Mouse (Mus musculus): ENCODE results near the gene Pik3c2b.

Gene Pik3c2b

DNA sequence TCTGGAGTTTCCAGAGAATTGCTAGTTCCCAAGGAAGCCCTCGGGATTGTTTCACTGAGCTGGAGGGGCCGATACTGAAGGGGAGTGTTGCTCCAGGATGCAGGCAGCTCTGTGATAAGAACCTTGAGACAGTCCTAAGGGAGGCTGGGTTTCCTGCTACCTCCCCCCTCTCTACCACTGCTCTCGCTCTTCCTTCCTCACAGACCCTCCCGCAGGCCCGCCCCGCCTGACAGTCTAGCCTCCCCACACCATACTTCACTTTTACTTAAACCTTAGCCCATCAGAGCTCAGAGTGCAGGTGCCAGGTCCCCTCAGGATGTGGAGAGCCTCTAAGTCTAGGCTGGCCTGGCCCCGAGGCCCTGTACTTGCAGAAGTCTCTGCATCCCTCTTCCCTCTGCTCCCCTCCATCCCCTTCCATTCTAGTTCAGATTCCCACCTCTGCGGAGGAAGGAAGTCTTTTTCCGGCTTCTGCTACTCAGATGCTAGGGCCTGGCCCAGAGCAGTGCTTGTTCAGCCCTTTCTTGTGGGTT, 27.9 kb downstream of the Pik3c2b start:
- DNase-seq (ENCODE audit: low spot score), result no peak

DNA sequence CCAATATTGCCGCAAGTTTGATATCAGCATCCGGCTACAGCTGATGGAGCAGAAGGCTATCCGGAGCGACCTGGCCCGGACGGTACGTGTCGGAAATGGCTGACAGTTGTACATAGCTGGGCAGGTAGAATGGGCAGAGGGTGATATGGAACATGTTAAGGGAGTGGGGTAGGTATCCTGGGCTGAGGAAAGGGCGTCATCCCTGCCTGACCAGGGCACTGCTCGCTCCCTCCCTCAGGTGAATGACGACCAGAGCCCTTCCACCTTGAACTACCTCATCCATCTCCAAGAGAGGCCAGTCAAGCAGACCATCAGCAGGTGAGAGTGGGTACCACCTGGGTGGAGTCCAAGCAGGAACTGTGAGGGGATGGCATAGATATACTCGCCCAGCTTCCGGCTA, 29.1 kb downstream of the Pik3c2b start:
- DNase-seq (ENCODE audit: low spot score), result no peak

GRCm38 (mm10) chr1:133075651-133076400, 30.4 kb downstream of the Pik3c2b start:
- DNase-seq (ENCODE audit: low spot score), result no peak

DNA sequence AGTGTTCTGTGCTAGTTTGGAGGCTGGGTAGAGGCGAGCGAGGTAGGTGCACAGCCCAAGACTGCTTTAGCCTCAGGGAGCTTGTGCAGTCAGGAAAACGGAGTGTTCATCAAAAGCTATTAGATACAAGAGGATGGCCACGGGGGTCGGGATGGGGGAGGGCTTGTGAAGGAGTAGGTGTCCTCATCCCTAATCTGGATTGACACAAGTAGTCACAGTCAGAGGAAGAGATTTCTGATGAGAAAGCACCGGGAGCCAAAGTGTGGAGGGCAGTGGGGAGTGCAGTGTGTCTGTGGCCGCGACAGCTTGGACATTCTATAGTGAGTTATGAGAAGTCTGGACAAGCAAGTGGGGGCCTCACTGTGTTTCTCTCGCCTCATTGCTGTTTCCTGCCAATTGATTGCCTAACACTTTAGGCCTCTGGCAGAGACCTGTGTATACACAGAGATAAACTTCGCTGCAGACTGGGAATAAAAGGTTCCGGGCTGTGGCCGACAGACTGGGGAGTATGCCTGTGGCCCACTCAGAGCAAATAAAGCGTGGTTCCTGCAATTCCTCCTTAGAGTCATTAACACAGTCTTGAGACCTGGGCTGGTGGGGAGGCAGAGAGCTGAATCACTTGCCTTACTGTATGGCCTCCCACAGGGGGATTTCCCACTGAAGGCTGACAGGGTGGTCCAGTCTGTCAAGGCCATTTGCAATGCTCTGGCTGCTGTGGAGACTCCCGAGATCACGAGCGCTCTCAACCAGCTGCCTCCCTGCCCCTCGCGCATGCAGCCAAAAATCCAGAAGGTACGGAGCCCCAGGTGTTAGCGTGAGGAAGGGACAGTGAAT, 31.4 kb downstream of the Pik3c2b start:
- DNase-seq (ENCODE audit: low spot score), result no peak

- DNase-seq (ENCODE audit: low spot score), result no peak
These were observed 32.3 kb downstream of the Pik3c2b start for GRCm38 (mm10) chr1:133077606-133078337.

GRCm38 (mm10) chr1:133078338-133078727, 32.9 kb downstream of the Pik3c2b start:
- no peak for DNase-seq (ENCODE audit: low spot score)

GRCm38 (mm10) chr1:133079509-133079908, 34.0 kb downstream of the Pik3c2b start:
- no peak for DNase-seq (ENCODE audit: low spot score)

- DNase-seq (ENCODE audit: low spot score), result no peak
These were observed 34.7 kb downstream of the Pik3c2b start for GRCm38 (mm10) chr1:133080079-133080561.

- no peak for DNase-seq (ENCODE audit: low spot score)
These were observed 35.2 kb downstream of the Pik3c2b start for GRCm38 (mm10) chr1:133080717-133081116.

- no peak for DNase-seq (ENCODE audit: low spot score)
These were observed 37.6 kb downstream of the Pik3c2b start for GRCm38 (mm10) chr1:133083003-133083546.

GRCm38 (mm10) chr1:133083942-133084625, 38.6 kb downstream of the Pik3c2b start:
- DNase-seq (ENCODE audit: low spot score), result no peak

- no peak for DNase-seq (ENCODE audit: low spot score)
These were observed 39.4 kb downstream of the Pik3c2b start for GRCm38 (mm10) chr1:133084708-133085416.

GRCm38 (mm10) chr1:133085417-133085742, 39.9 kb downstream of the Pik3c2b start:
- no peak for DNase-seq (ENCODE audit: low spot score)

GRCm38 (mm10) chr1:133086804-133087203, 41.3 kb downstream of the Pik3c2b start:
- DNase-seq (ENCODE audit: low spot score), result no peak

DNA sequence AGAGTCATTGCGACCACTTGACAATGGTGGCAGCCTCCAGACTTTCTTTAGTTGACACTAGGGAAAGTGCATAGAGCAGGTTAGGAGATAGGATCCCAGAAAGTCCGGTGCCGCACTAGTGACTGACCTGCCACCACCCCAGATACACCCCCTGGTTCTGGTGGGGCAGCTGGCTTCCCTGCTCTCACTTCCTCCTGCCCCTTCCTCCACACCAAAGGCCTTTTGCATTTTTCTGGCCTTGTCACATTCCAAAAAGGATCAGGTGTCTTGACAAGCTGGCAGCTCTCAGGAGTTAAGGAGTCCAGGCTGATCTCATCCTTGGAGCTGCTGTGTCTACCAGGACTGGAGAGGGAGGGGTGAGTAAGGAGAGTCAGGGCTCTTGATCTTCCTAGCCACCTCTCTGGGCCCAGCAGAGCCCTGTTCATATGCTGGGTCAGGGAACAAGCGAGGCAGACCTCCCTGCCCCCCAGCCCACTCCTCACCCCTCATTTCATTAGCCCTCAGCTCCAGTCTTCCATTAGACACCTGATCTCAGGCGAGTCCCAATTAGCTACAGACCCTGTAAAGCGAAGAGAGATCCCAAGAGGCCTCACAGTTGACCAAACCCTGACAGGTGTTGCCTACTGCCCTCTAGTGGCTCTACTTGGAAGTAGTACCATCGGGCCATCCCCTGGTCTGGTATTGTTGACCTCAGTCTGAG, 41.9 kb downstream of the Pik3c2b start:
- no peak for DNase-seq (ENCODE audit: low spot score)

- no peak for DNase-seq (ENCODE audit: low spot score)
These were observed 42.7 kb downstream of the Pik3c2b start for GRCm38 (mm10) chr1:133088196-133088595.

GRCm38 (mm10) chr1:133089415-133089814, 43.9 kb downstream of the Pik3c2b start:
- DNase-seq (ENCODE audit: low spot score), result no peak

- no peak for DNase-seq (ENCODE audit: low spot score)
These were observed 45.2 kb downstream of the Pik3c2b start for GRCm38 (mm10) chr1:133090641-133091040.

DNA sequence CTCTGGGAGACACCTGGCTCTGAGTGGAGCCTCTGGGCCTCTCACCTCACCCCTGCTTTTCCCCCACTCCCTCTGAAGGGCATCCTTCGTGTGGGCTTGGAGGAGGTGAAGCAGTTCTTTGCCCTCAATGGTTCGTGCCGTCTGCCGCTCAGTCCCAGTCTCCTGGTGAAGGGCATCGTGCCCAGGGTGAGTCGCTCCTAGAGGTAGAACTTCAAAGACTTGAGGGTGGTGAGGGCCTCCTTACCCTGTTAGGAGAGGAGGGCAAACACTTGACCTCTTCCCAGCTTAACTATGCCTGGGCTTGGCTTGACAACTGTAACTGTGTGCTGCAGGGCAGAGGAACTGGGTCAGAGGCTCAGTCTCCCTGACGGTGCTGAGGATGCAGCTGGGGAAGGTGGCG, 46.0 kb downstream of the Pik3c2b start:
- DNase-seq (ENCODE audit: low spot score), result no peak

DNA sequence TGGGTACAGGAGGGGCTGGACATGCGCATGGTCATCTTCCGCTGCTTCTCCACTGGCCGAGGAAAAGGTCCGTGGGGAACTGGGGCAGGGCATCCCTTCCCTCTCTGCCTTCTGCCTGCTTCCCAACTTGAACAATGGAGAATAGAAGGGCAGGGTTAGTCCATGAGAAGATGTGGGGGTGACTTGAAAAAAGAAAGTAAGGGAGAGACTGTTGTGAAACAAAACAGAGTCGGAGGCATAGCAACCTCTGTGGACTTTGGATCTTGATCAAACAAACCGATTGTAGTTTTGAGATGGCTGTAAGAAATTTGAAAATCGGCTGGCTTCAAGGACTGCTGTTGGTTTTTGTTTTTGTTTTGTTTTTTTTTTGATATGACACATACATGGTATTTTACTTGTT, 48.3 kb downstream of the Pik3c2b start:
- DNase-seq (ENCODE audit: low spot score), result no peak

Measured in left cerebral cortex, adult 11 months (tissue).